Mouse (Mus musculus): ENCODE data around the gene Cubn.

- TF ChIP-seq POLR2A (IDR thresholded peaks at IDR 0.05; ENCODE audit: insufficient read length, low read depth) (no peak), CEBPB (IDR thresholded peaks at IDR 0.05; ENCODE audit: insufficient read depth, poor library complexity, severe bottlenecking) (no peak)
These were observed 138.8 kb downstream of the Cubn start for GRCm38 (mm10) chr2:13352775-13353174.
